Mouse (Mus musculus) cortical plate, adult 2 months (tissue): ENCODE data around the gene Nmur1. TPM values are rescaled to one million over a fixed set of nuclear protein-coding genes. Genes with fewer than 3 reads are reported as not detected.

Source experiments
- H3K27ac ChIP-seq: fragments of 200-500 bp; 2 replicates; pipeline ENCODE4 v1.5.1; 2012; ENCODE audit warnings: low read length, control low read depth, inconsistent platforms; ENCODE audit not compliant: insufficient read depth
- H3K4me1 ChIP-seq: fragments of 200-500 bp; 2 replicates; pipeline ENCODE4 v1.6.1; 2011; ENCODE audit warnings: low read length; ENCODE audit not compliant: control insufficient read depth, insufficient read depth
- H3K4me3 ChIP-seq: fragments of 200-500 bp; 2 replicates; pipeline ENCODE4 v1.5.1; 2011; ENCODE audit warnings: mild to moderate bottlenecking, low read length, control low read depth; ENCODE audit not compliant: insufficient read depth
- CTCF ChIP-seq: fragments of 200-500 bp; IDR thresholded peaks from 2 replicates; pipeline ENCODE4 v1.5.1; 2011; ENCODE audit warnings: mild to moderate bottlenecking, control low read depth, low read length; ENCODE audit not compliant: insufficient read depth; ENCODE audit errors: extremely low read depth
- POLR2A ChIP-seq: fragments of 200-500 bp; IDR thresholded peaks from 2 replicates; pipeline ENCODE4 v1.6.1; 2011; ENCODE audit warnings: mild to moderate bottlenecking, low read length, control low read depth; ENCODE audit not compliant: insufficient read depth; ENCODE audit errors: extremely low read depth
- polyA plus RNA-seq: library from polyadenylated mRNA; depleted of rRNA; stranded (reverse); fragments of >200 nt; gene quantifications from 2 replicates; pipeline ENCODE4 v1.2.3, GENCODE M21; 2012

Nmur1 gene
- polyA plus RNA-seq, 1 experiment, result 0.25 TPM

DNA sequence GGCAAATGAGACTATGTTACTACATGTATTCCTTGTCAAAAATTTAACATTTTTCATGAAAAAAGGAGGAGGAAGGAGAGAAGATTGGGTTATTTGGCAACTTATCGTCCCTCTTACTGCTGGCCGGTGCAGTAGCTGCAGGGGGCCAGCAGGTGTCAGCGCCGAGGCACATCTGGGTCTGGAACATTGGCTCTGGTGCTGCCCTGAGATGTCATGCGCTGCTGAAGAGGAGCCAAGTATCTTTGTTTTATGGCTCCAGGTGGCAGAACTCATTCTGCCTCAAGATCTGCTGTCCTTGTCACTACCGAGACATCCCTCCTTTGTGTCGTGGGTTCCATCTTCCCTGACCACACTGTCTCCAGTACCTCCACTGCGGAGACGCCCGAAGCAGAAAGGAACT, 54.0 kb downstream of the Nmur1 start:
- H3K27ac ChIP-seq, result no peak overlapping the region
- H3K4me1 ChIP-seq, result peaks cover 1% of the 10 kb centered on the region; the same call in 1 of the 2 replicates
- H3K4me3 ChIP-seq, result no peak overlapping the region
- TF ChIP-seq CTCF (peak; percentile 74), POLR2A (no peak)

DNA sequence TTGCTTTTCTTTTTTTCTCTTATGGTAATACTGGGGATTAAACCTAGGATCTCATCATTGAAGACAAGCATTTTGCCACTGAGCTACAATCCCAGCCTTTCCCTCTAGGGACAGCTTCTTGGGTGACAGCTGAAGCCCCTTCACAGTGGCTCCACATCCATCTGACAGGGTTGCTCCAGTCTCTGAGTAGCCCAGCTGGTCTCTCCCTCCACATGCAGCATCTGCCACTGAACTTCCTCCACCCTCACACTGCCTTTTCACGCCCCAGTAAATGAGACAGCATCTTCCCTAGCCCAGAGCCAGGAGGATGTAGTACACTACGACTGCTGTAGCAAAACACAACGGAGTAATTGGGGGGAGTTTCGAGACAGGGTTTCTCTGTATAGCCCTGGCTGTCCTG, 57.9 kb downstream of the Nmur1 start:
- H3K4me1 ChIP-seq, result no peaks in the 10 kb centered on the region
- no peak for TF ChIP-seq CTCF
- no peak overlapping the region for H3K27ac ChIP-seq
- no peak overlapping the region for H3K4me3 ChIP-seq

DNA sequence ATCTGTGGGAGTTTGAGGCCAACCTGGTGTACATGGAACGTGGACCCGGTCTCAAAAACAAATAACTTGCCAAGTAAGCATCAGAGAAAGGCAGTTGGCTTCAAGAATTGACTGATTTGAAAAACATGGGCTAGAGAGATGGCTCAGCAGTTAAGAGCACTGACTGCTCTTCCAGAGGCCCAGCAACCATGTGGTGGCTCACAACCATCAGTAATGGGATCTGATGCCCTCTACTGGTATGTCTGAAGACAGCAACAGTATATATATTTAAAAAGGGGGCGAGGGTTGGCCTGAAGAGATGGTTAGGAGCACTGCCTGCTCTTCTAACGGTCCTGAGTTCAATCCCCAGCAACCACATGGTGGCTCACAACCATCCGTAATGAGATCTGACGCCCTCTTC, 62.4 kb downstream of the Nmur1 start:
- Histone ChIP-seq H3K4me3 (no peak overlapping the region), H3K27ac (no peak overlapping the region)
- TF ChIP-seq CTCF (peak; percentile 26), POLR2A (no peak)

DNA sequence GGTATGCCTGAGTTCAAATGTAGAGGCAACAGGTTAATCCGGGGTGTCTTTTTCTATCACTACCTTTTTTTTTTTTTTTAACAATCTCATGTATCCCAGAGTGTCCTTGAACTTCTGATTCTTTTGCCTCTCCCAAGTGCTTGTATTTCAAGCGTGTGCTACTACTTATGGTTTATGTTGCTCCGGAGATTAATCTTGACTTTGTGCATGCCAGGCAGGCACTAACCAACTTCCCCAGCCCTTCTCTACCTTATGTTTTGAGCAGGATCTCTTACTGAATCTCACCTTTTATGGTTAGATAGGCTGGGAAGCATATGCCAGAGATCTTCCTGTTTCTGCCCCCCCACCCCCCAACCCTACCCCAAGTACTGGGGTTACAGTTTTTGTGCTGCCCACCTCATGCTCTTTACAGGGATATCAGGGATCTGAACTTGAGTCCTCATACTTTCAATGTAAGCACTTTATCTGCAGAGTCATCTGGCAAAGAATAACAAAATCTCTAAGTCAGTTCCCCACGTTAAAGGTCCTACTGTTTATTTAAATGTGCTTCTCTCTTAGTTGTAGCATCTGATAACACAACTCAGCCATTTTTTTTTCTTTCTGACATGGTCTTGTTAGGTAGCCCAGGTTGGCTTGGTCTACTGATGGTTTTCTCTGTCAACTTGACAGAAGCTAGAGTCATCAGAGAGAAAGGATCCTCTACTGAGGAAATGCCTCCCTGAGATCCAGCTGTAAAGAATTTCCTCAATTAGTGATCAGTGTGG, 64.0 kb downstream of the Nmur1 start:
- Histone ChIP-seq H3K4me1 (peaks cover 9% of the 10 kb centered on the region), H3K27ac (no peak overlapping the region), H3K4me3 (no peak overlapping the region)
- no peak for TF ChIP-seq POLR2A
- no peak for TF ChIP-seq CTCF

More for the DNA sequence above, 62.4 kb downstream of the Nmur1 start:
- peaks cover 7% of the 10 kb centered on the region for H3K4me1 ChIP-seq

DNA sequence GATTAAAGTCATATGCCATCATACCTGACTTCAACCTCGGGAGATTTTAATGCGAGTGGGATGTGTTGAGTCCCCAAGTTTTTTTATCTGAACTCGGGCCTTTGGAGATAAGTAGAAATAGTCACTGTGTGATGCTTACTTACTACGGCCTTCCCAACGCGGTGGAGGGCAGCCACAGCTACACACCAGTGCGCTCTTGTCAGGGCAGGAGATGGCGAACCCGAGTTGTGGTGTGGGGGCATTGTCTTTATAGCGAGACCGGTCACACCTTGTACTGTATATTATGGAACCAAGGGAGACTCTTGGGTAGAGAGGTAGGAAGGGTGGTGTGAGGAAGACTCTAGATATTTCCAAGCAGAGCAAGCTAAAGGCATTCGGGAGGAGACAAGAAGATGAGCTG, 65.6 kb downstream of the Nmur1 start:
- Histone ChIP-seq H3K27ac (no peak overlapping the region), H3K4me1 (peaks cover 9% of the 10 kb centered on the region), H3K4me3 (peak overlapping the region; percentile 71)
- no peak for TF ChIP-seq CTCF
- no peak for TF ChIP-seq POLR2A

DNA sequence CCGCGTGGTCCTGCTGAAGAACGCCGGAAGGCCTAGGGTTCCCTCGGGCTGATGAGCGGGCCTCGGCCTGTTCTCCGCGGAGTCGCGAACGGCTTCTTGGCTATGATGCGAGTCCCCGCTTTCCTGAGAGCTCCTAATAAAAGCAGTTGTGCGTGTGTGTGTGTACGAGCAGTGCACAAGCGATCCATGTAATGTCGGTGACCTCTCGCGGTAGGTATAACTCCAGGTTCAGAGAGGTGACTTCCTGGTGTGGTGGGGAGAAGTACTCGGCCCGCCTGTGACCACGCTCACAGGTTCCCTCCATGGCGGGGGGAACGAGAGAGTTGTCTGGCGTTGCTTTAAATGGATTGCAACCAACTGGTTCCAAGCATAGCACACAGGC, 66.2 kb downstream of the Nmur1 start:
- peaks cover 9% of the 10 kb centered on the region for H3K4me1 ChIP-seq
- no peak overlapping the region for H3K27ac ChIP-seq
- H3K4me3 ChIP-seq, result peak overlapping the region; percentile 71
- TF ChIP-seq POLR2A, result no peak
- TF ChIP-seq CTCF, result no peak

DNA sequence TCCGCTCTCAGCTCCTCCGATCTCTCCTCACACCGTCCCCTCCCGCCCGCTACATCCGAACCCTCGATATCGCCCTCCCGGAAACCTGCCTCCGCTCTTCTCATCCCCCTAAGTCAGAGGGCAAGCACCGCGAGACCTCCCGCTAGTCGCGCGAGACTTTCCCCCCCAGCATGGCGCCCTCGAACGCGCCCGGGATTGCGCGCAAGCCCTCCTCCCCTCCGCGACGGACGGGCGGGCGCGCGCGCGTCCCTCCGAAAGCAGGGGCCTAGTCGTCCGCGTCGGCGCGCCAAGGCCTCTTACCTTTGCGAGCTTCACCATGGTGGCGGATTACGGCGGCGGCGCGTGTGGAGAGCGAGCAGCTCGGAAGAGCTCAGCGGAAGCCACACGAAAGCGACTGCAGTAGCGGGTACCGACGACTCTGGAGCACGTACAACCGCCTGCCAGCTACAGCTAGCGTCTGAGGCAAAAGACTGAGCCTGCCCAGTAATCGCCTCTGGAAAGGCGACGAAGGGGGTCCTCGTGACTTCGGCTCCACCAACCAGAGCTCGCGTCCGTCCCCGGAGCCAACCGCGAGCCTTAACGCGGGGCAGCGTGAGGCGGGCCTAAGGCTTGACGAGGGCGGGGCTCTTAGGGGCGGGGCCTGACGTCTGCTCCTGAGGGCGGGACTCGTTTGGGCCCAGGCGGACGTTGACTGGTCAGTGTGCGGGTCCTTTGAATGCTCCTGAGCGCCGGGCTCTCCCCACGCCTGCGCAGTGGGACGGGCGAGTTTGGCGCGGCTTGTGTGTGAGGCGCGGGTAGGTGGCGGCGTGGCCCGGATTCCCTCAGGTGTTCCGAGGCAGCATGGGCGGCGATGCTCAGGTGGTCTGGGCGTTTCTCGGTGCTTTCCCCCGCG, 66.9 kb downstream of the Nmur1 start, which contains the start of gene Ncl:
TSS of gene Ncl (minus strand) at position 495 of the 892 bp plus-strand sequence.
- TF ChIP-seq POLR2A (peak; percentile 100), CTCF (no peak)
- H3K4me3 ChIP-seq, result peak within 1 kb of the TSS; percentile 71
- H3K27ac ChIP-seq, result peak within 1 kb of the TSS; percentile 99
- peaks cover 9% of the 10 kb centered on the region for H3K4me1 ChIP-seq

DNA sequence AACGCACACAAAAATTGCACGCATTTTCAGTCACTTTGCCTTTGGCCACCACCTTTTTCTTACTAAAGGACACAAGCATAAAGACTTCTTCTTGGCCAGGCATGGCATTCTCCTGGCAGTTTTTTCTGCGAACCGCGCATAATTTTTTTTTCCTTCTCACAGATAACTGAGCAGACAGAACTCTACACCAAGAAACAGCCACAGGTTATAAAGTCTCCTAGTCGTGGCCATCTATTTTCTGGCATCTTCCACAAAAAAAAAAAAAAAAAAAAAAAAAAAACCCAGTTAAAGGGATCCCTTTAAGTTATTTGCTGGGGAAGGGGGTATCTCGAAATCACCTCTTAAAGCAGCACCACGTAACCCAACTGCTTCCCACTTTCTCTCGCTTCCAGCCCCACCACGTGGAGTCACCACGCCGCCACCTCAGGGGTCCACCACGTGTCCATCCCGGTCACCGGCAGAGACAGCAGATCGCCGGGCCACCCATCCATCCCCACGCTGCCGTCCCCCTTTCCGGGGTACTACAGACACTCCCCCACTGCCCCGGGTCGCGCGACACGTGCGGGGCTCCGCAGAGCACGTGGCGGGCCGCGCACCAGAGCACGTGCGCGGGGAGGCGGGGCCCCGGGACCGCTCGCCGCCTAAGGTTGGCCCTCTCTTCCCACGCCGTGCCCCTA, 67.7 kb downstream of the Nmur1 start:
- H3K4me1 ChIP-seq, result peaks cover 9% of the 10 kb centered on the region
- TF ChIP-seq POLR2A, result no peak
- no peak for TF ChIP-seq CTCF
- H3K4me3 ChIP-seq, result peak overlapping the region; percentile 71
- H3K27ac ChIP-seq, result peak overlapping the region; percentile 99

DNA sequence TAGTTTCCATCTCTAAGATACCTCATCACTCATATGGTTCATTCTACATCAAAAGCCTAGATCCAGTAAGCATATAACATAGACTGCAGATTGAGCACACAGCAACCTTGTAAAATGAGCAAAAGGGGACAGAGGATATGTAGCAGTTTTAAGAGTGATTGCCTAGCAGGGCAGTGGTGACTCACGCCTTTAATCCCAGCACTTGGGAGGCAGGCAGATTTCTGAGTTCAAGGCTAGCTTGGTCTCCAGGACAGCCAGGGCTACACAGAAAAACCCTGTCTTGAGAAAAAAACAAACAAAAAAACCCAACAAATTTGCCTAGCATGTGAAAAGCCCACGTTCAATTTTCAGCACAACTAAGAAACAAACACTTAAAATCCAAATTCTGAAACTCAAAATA, 71.8 kb downstream of the Nmur1 start:
- H3K4me1 ChIP-seq, result peaks cover 2% of the 10 kb centered on the region; the same call in 1 of the 2 replicates
- TF ChIP-seq POLR2A (no peak), CTCF (no peak)
- no peak overlapping the region for H3K27ac ChIP-seq
- no peak overlapping the region for H3K4me3 ChIP-seq
